Mouse (Mus musculus) CD8-positive naive resting alpha-beta T cell, adult 2 months (primary cell): ENCODE data around the gene Gm11020.
A peak's percentile ranks its signal among the peaks of the same experiment; 100 is the strongest.
"Not testable (repeated sequence)": the region's sequence is repeated elsewhere in the genome, so short reads cannot be mapped to it uniquely, and the experiment has no call there.

Experiments used
- DNase-seq, 2 experiments: peaks; one replicate each; pipeline ENCODE4 v3.0.0; 2022; ENCODE audit warnings: low read depth in 2 of 2, low spot score in 2 of 2

Gene Gm11020

GRCm38 (mm10) chr8:104321267-104321666 lies at the start of gene Gm11020:
Gm11020 (plus strand) TSS chr8:104321567.
- not testable (repeated sequence) for DNase-seq

GRCm38 (mm10) chr8:104293081-104293480 lies 28.3 kb upstream of the Gm11020 start, which contains the start of gene Cmtm2a:
Cmtm2a (minus strand) TSS chr8:104293181.
- DNase-seq = not testable (repeated sequence)

- DNase-seq = no peak
Observed at GRCm38 (mm10) chr8:104294396-104294795, 27.0 kb upstream of the Gm11020 start.

GRCm38 (mm10) chr8:104301577-104301976 lies 19.8 kb upstream of the Gm11020 start:
- DNase-seq = not testable (repeated sequence)

- DNase-seq = not testable (repeated sequence)
Observed at GRCm38 (mm10) chr8:104302536-104302935, 18.8 kb upstream of the Gm11020 start.

- no peak for DNase-seq
Observed at GRCm38 (mm10) chr8:104304962-104305361, 16.4 kb upstream of the Gm11020 start.

GRCm38 (mm10) chr8:104308341-104308740 lies 13.0 kb upstream of the Gm11020 start:
- DNase-seq = not testable (repeated sequence)

- not testable (repeated sequence) for DNase-seq
Observed at GRCm38 (mm10) chr8:104309441-104310155, 11.8 kb upstream of the Gm11020 start, which contains the start of the genes Gm45711 and Cmtm1. Gm45711 (minus strand) TSS chr8:104310081. Cmtm1 (minus strand) TSS chr8:104310145.

GRCm38 (mm10) chr8:104312023-104312422 lies 9.3 kb upstream of the Gm11020 start:
- not testable (repeated sequence) for DNase-seq

- DNase-seq = no peak
Observed at GRCm38 (mm10) chr8:104313311-104313710, 8.1 kb upstream of the Gm11020 start.

GRCm38 (mm10) chr8:104321930-104322329 lies 563 bp downstream of the Gm11020 start, which contains the start of gene Cmtm2b:
Cmtm2b (plus strand) TSS chr8:104322230.
- not testable (repeated sequence) for DNase-seq

- no peak for DNase-seq
Observed at GRCm38 (mm10) chr8:104332665-104333631, 11.6 kb downstream of the Gm11020 start.

- no peak for DNase-seq
Observed at GRCm38 (mm10) chr8:104333786-104334185, 12.4 kb downstream of the Gm11020 start.

GRCm38 (mm10) chr8:104334196-104334595 lies 12.8 kb downstream of the Gm11020 start:
- no peak for DNase-seq

GRCm38 (mm10) chr8:104336806-104337205 lies 15.4 kb downstream of the Gm11020 start:
- DNase-seq = no peak

- DNase-seq = peak in 1 of 2 experiments; percentile 19
Observed at GRCm38 (mm10) chr8:104337890-104338289, 16.5 kb downstream of the Gm11020 start.

- no peak for DNase-seq
Observed at GRCm38 (mm10) chr8:104339229-104339982, 18.0 kb downstream of the Gm11020 start, which contains the start of gene Cmtm3. Cmtm3 (plus strand) TSS chr8:104339410.

GRCm38 (mm10) chr8:104339983-104340232 lies 18.5 kb downstream of the Gm11020 start:
- DNase-seq = no peak

GRCm38 (mm10) chr8:104340233-104341105 lies 19.1 kb downstream of the Gm11020 start:
- DNase-seq = peak; percentile 70 to 76

- DNase-seq = no peak
Observed at GRCm38 (mm10) chr8:104341106-104341561, 19.8 kb downstream of the Gm11020 start.
